Mouse (Mus musculus): Measurements from ENCODE around the gene Gpha2. TPM values are rescaled to one million over a fixed set of nuclear protein-coding genes. Genes with fewer than 3 reads are reported as not detected.

Gene Gpha2
- polyA plus RNA-seq (2012; rRNA removed), result 0.22 TPM in 1 of 2 replicates, not detected in the other

DNA sequence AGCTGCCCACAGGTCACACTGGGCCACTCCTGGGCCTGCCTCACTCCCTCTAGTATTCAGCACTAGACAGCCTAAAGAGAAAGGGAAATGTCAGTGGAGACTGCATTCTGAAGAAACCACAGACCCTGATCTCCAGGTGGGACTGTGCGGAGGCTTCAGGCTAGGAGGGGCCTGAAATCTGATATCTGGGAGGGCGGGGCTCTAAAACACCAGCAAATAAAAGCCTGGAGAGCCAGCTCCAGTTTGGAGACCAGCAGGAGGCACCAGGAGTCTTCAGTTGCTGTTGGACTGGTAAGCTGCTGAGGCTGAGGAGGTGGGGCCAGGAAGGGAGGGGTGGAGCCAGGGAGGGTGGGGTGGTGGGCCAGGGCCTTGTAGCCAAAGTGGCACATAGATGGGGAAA, at the start of gene Gpha2:
Gene Gpha2, plus strand, starts transcription at position 246 of the 400 bp plus-strand sequence.
- DNase-seq (ENCODE audit: low read depth), result peak; percentile 8
- no peak for TF ChIP-seq CTCF (IDR thresholded peaks at IDR 0.05; ENCODE audit: borderline replicate concordance, extremely low read depth, insufficient read depth, insufficient read length)
- TF ChIP-seq POLR2A (IDR thresholded peaks at IDR 0.05; ENCODE audit: borderline replicate concordance, extremely low read depth, insufficient read depth, insufficient read length, poor library complexity, severe bottlenecking), result no peak

DNA sequence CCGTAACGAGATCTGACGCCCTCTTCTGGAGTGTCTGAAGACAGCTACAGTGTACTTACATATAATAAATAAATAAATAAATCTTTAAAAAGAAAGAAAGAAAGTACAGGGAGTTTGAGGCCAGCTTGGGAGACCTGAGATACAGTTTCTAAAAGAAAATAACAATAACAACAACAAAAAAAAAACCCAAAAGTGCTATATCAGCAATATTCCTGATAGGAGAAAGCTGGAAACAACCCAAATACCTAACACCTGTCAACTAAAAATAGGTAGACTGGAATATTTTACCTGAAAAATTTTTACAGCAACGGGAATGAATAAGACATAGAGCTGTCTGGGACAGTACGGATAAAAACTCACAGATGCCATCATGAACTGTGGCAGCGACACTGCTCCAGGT, 47.4 kb upstream of the Gpha2 start:
- TF ChIP-seq POLR2A (IDR thresholded peaks at IDR 0.05; ENCODE audit: borderline replicate concordance, extremely low read depth, insufficient read depth, insufficient read length, poor library complexity, severe bottlenecking), result no peak
- no peak for TF ChIP-seq CTCF (IDR thresholded peaks at IDR 0.05; ENCODE audit: borderline replicate concordance, extremely low read depth, insufficient read depth, insufficient read length)
- no peak for DNase-seq (ENCODE audit: low read depth)

DNA sequence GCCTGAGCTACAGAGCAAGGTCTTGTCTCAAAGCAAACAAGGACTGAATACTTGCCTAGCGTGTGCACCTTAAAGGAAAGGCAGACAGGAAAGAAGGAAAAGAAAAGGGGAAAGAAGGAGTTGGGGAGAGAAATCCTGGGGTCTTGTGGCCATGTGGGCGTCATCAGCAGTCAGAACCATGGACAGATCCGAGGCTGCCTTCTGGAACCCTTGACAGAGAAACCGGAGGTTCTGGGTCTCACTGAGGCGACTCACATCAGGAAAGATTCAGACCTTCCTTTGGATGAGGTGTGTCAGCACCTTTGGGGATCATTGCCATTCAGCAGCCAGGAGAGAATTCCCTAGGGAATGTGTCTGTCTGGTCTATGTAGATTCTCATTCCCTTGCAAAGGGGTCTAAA, 44.6 kb upstream of the Gpha2 start:
- no peak for TF ChIP-seq CTCF (IDR thresholded peaks at IDR 0.05; ENCODE audit: borderline replicate concordance, extremely low read depth, insufficient read depth, insufficient read length)
- no peak for TF ChIP-seq POLR2A (IDR thresholded peaks at IDR 0.05; ENCODE audit: borderline replicate concordance, extremely low read depth, insufficient read depth, insufficient read length, poor library complexity, severe bottlenecking)

DNA sequence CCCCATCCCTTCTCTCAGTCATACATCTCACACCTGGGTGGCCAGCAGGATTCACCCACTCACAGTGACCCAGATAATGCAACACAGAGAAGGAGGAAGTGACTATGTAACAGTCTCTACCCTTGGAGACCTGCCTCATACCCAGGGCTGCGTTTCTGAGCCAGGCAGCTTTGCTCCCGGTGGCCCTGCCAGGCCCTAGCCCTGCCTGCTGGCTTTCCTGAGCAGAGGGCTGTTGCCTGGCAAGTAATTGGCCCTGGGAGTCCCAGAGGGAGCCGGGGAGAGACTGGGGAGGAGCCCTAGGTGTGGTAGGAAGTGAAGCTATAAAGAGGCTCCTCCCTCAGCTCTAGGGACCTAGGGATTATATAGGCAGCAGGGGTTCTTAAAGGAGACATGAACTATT, 43.6 kb upstream of the Gpha2 start:
- peak; percentile 6 for DNase-seq (ENCODE audit: low read depth)
- TF ChIP-seq POLR2A (IDR thresholded peaks at IDR 0.05; ENCODE audit: borderline replicate concordance, extremely low read depth, insufficient read depth, insufficient read length, poor library complexity, severe bottlenecking) (no peak), CTCF (IDR thresholded peaks at IDR 0.05; ENCODE audit: borderline replicate concordance, extremely low read depth, insufficient read depth, insufficient read length) (no peak)

More for the DNA sequence above, 44.6 kb upstream of the Gpha2 start:
- no peak for DNase-seq (ENCODE audit: low read depth)

DNA sequence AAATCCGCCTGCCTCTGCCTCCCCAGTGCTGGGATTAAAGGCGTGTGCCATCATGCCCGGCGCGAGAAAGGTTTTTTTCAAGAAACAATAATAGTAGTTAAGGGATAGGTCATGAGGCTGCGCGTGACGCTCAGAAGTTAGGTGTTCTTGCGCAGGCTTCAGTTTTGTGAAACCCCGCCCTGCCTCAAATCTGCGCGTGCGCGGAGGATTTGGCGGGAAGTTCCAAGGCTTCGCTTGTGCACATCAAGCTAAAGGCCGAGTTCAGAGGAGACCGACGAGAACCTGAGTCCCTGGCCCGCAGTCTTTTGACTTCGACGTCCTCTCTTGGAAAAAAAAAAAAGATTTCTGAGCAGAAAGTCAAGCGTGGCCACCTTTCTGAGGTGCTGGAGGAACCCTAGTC, 42.0 kb upstream of the Gpha2 start, which contains the start of gene Majin:
Gene Majin, plus strand, starts transcription at position 258 of the 400 bp plus-strand sequence.
- DNase-seq (ENCODE audit: low read depth), result no peak
- TF ChIP-seq CTCF (IDR thresholded peaks at IDR 0.05; ENCODE audit: borderline replicate concordance, extremely low read depth, insufficient read depth, insufficient read length) (no peak), POLR2A (IDR thresholded peaks at IDR 0.05; ENCODE audit: borderline replicate concordance, extremely low read depth, insufficient read depth, insufficient read length, poor library complexity, severe bottlenecking) (no peak)

DNA sequence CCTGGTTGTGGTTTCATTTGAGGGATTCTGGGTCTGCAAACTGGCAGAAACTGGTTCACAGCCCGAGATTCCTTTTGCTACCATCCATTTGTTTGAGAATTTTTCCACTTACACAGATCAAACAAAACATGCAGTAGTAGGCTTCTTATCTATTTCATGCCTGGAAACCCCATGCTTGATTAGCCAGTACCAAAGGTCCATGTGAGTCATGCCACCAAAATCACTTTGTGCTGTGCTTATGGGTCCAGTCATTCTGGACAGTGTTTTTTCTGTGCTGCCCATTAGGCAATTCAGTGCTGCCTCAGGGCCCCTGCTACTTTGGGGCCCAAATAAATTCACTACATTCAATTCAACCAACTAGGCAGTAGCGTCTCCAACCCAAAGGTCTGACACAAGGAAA, 21.9 kb upstream of the Gpha2 start:
- TF ChIP-seq POLR2A (IDR thresholded peaks at IDR 0.05; ENCODE audit: borderline replicate concordance, extremely low read depth, insufficient read depth, insufficient read length, poor library complexity, severe bottlenecking), result no peak
- TF ChIP-seq CTCF (IDR thresholded peaks at IDR 0.05; ENCODE audit: borderline replicate concordance, extremely low read depth, insufficient read depth, insufficient read length), result no peak
- DNase-seq (ENCODE audit: low read depth), result no peak

DNA sequence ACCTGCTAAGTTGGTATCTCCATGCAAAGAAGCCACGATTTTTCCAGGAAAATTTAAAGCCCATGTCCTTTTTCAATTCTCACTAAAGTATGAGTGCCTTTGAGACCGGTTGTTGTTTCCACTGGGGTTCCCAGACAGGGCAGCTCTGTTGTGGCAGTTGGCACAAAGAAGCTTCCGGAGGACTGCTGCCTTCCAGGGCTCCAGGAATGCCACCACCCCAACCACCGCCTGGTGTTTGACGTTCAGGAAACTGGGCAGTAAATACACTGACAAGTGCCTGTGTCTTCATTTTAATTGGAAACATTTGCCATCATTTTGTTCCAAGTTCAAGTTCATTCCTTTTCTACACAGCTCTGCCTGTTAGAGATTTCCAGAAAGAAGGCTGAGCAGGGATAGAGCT, 19.5 kb upstream of the Gpha2 start:
- TF ChIP-seq CTCF (IDR thresholded peaks at IDR 0.05; ENCODE audit: borderline replicate concordance, extremely low read depth, insufficient read depth, insufficient read length) (no peak), POLR2A (IDR thresholded peaks at IDR 0.05; ENCODE audit: borderline replicate concordance, extremely low read depth, insufficient read depth, insufficient read length, poor library complexity, severe bottlenecking) (no peak)
- no peak for DNase-seq (ENCODE audit: low read depth)

DNA sequence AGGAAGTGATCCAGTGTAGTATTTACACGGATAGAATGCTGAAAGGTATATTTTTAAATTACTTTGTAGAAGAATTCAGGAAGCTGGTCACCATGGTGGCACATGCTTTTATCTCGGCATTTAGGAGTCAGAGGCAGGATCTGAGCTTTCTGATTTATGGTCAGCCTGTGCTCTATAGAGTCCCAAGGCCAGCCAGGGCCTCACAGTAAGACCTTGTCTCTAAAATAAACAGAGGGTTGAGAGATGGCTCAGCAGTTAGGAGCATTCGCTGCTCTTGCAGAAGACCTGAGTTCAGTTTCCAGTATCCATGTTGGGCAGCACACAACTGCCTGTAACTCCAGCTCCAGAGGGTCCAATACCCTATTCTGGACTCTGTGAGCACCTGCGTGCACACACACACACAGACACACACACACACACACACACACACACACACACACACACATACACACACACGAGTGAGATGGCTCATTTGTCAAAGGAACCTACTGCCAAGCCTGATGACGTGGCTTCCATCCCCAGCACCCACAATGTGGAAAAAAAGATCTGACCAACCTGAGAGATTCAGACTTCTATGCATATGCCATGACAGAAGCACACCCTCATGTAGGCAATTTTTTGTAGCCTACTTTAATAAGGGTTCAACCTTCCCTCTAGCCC, 10.0 kb upstream of the Gpha2 start:
- no peak for TF ChIP-seq POLR2A (IDR thresholded peaks at IDR 0.05; ENCODE audit: borderline replicate concordance, extremely low read depth, insufficient read depth, insufficient read length, poor library complexity, severe bottlenecking)
- TF ChIP-seq CTCF (IDR thresholded peaks at IDR 0.05; ENCODE audit: borderline replicate concordance, extremely low read depth, insufficient read depth, insufficient read length), result no peak
- DNase-seq (ENCODE audit: low read depth), result no peak

DNA sequence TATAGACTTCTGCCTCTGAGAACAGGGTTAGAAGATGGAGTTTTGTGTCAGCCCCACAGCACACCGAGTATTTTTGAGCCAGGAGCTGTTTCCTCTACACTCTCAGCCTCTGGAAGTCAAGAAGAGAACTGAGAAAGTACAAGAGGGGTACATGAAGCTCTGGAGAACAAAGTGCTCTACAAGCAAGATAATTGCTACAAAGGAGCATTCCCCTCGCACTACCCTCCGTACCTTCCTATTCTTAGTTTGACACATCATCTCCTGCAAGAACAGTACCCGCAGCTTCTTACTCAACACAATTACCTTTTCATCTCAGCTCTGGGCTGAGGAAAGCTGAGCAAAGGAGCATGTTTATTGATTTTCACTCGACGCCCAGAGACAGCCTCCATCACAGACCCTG, 7.6 kb upstream of the Gpha2 start:
- TF ChIP-seq CTCF (IDR thresholded peaks at IDR 0.05; ENCODE audit: borderline replicate concordance, extremely low read depth, insufficient read depth, insufficient read length) (no peak), POLR2A (IDR thresholded peaks at IDR 0.05; ENCODE audit: borderline replicate concordance, extremely low read depth, insufficient read depth, insufficient read length, poor library complexity, severe bottlenecking) (no peak)
- peak; percentile 7 for DNase-seq (ENCODE audit: low read depth)

DNA sequence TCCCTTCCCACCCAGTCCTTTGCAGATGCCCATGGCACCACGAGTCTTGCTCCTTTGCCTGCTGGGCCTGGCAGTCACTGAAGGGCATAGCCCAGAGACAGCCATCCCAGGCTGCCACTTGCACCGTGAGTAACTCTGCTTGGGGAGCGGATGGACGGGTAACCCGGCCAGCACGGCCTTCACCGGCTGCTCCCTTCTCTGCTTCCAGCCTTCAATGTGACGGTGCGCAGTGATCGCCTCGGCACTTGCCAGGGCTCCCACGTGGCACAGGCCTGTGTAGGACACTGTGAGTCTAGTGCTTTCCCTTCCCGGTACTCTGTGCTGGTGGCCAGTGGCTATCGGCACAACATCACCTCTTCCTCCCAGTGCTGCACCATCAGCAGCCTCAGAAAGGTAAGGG, 583 bp downstream of the Gpha2 start:
- no peak for DNase-seq (ENCODE audit: low read depth)
- TF ChIP-seq CTCF (IDR thresholded peaks at IDR 0.05; ENCODE audit: borderline replicate concordance, extremely low read depth, insufficient read depth, insufficient read length) (no peak), POLR2A (IDR thresholded peaks at IDR 0.05; ENCODE audit: borderline replicate concordance, extremely low read depth, insufficient read depth, insufficient read length, poor library complexity, severe bottlenecking) (no peak)

DNA sequence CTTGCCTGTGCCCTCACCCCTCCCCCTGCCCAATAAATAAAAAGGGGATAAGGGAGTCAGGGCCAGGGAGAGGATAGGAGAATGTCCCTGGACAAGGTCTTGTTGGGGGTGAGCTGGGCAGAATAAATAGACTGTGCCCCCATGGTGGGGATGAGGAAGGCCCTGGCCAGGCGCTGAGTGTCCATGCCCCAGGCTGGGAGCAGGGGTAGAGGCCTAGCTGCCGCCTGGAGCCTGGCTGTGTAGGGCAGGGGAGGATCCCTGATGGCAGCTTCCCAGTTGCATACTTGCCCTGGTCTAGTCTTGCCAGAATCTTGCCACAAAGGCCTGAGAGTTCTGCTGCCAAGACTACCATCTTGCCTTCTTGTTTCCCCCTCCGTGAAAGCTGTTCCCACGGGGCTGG, 1.7 kb downstream of the Gpha2 start:
- DNase-seq (ENCODE audit: low read depth), result no peak
- TF ChIP-seq CTCF (IDR thresholded peaks at IDR 0.05; ENCODE audit: borderline replicate concordance, extremely low read depth, insufficient read depth, insufficient read length) (no peak), POLR2A (IDR thresholded peaks at IDR 0.05; ENCODE audit: borderline replicate concordance, extremely low read depth, insufficient read depth, insufficient read length, poor library complexity, severe bottlenecking) (no peak)

DNA sequence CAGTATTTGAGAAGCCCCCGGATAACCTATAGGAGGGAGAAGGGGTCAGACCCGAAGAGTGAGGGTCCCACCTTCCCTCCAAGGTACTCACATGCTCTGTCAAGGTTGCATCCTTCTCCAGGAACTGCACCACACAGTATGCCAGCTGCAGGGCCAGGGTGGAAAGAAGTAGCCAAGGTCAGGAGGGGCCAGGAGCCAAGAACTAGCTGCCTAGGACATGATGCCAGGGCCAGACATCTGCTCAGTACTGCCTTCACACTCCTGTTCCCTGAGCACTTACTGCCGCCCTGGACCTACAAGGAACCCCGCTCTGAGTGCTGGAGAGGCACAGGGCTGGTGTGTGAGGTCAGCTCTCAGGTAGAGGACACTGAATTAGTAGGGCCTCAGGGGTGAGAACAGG, 4.2 kb downstream of the Gpha2 start:
- TF ChIP-seq POLR2A (IDR thresholded peaks at IDR 0.05; ENCODE audit: borderline replicate concordance, extremely low read depth, insufficient read depth, insufficient read length, poor library complexity, severe bottlenecking), result no peak
- TF ChIP-seq CTCF (IDR thresholded peaks at IDR 0.05; ENCODE audit: borderline replicate concordance, extremely low read depth, insufficient read depth, insufficient read length), result no peak
- DNase-seq (ENCODE audit: low read depth), result no peak

Data from brain, embryonic 14.5 days (tissue).